Mouse (Mus musculus): ENCODE data around the gene Rhbdd3. TPM values are rescaled to one million over a fixed set of nuclear protein-coding genes. Genes with fewer than 3 reads are reported as not detected.
A peak's percentile ranks its signal among the peaks of the same experiment; 100 is the strongest.
"Not testable (repeated sequence)": the region's sequence is repeated elsewhere in the genome, so short reads cannot be mapped to it uniquely, and the experiment has no call there.

The Rhbdd3 gene
- polyA plus RNA-seq, 1 experiment: 22.1 TPM

DNA sequence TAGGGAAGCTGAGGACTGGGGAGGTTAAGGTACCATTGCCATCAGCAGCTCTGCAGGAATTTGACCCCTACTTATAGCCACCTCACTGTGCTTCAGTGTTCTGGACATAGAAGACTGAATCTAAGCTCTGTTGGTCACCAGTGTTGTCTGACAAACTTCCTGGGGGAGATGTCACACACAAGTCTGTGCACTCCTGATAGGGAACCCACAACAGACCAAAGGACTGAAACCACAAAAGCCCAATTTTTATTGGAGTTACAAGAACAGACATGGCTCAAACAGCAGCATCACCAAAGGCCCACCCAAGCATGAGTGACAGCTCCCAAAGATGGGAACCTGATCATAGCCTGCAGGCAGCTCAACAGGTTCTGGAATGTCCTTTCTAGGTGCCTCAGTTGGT, 31.7 kb upstream of the Rhbdd3 start:
- Histone ChIP-seq H3K36me3 (ENCODE audit: control insufficient read depth, insufficient read depth, low read length) (peaks cover 34% of the 10 kb centered on the region), H3K4me3 (ENCODE audit: low read depth, low read length) (no peak overlapping the region), H3K27me3 (ENCODE audit: control insufficient read depth, insufficient read depth, low read length) (no peaks in the 10 kb centered on the region), H3K4me1 (ENCODE audit: control insufficient read depth, insufficient read depth, insufficient read length, low read length) (peaks cover 18% of the 10 kb centered on the region), H3K27ac (ENCODE audit: insufficient read depth, low read depth, low read length) (no peak overlapping the region)
- no peak for TF ChIP-seq CTCF (IDR thresholded peaks at IDR 0.05; ENCODE audit: extremely low read depth, insufficient read length, insufficient replicate concordance, low read depth, low read length)
- TF ChIP-seq POLR2A (IDR thresholded peaks at IDR 0.05; ENCODE audit: low read depth, low read length): no peak

DNA sequence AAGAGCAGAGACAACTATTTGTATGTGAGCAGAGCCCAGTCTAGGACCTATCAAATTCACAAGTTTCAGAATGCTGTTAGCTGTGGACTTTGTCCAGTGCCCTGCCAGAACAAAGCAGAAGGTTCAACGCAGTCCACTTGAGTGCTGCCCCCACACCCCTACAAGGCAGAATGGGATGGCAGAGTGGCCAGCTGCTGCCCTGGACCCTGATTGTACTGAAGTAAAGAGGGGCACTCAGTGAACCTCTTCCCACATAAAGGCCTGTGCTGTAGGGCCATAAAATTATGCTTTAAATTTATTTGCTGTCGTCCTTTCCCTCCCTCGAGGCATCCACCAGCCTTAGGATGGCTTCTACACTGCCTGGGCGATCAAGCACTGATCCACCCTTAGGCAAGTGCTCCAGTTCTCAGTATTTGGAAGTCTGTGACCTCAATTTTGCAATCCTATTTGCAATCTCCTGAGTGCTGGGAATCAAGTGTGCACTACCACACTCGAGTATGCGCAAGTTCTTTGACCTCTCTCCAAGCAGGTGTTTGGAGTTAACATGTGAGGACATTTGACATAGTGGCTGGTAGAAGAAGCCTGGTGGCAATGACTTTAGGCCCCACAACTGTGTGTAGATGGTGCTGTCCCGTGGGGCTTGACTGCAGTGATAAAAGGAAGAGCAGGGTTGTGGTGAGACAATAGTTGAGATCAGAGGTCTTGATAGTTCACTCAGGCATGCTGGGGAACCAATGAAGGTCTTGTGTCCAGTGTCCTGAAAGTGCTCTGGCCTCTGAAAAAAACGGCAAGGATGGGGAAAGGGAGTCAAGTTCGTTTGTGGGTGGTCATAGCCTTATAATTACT, 30.4 kb upstream of the Rhbdd3 start:
- Histone ChIP-seq H3K4me3 (ENCODE audit: low read depth, low read length) (no peak overlapping the region), H3K27me3 (ENCODE audit: control insufficient read depth, insufficient read depth, low read length) (no peaks in the 10 kb centered on the region), H3K27ac (ENCODE audit: insufficient read depth, low read depth, low read length) (no peak overlapping the region), H3K36me3 (ENCODE audit: control insufficient read depth, insufficient read depth, low read length) (peaks cover 46% of the 10 kb centered on the region), H3K4me1 (ENCODE audit: control insufficient read depth, insufficient read depth, insufficient read length, low read length) (peaks cover 9% of the 10 kb centered on the region)
- WGBS: 52% methylated on average over 9 of the region's 9 CpGs
- TF ChIP-seq CTCF (IDR thresholded peaks at IDR 0.05; ENCODE audit: extremely low read depth, insufficient read length, insufficient replicate concordance, low read depth, low read length) (no peak), POLR2A (IDR thresholded peaks at IDR 0.05; ENCODE audit: low read depth, low read length) (no peak)

DNA sequence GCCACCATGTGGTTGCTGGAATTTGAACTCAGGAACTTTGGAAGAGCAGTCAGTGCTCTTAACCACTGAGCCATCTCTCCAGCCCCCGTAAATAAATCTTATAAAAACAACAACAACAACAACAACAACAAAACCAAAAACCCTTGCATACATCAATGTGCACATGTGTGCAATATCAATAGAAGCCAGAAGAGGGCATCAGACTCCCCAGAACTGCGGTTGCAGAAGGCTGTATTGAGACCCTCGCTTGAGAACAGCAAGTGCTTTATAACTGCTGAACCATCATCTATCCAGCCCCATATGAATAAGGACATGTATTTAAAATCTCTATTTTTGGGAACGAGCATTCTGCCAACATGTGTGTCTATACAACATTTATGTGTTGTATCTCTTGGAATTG, 23.8 kb upstream of the Rhbdd3 start:
- Histone ChIP-seq H3K27ac (ENCODE audit: insufficient read depth, low read depth, low read length) (no peak overlapping the region), H3K4me3 (ENCODE audit: low read depth, low read length) (no peak overlapping the region), H3K4me1 (ENCODE audit: control insufficient read depth, insufficient read depth, insufficient read length, low read length) (no peaks in the 10 kb centered on the region), H3K36me3 (ENCODE audit: control insufficient read depth, insufficient read depth, low read length) (peaks cover 69% of the 10 kb centered on the region), H3K27me3 (ENCODE audit: control insufficient read depth, insufficient read depth, low read length) (no peaks in the 10 kb centered on the region)
- TF ChIP-seq CTCF (IDR thresholded peaks at IDR 0.05; ENCODE audit: extremely low read depth, insufficient read length, insufficient replicate concordance, low read depth, low read length) (no peak; the same call in 1 of the 2 replicates), POLR2A (IDR thresholded peaks at IDR 0.05; ENCODE audit: low read depth, low read length) (no peak)
- WGBS: 63% methylated on average over 4 of the region's 4 CpGs

DNA sequence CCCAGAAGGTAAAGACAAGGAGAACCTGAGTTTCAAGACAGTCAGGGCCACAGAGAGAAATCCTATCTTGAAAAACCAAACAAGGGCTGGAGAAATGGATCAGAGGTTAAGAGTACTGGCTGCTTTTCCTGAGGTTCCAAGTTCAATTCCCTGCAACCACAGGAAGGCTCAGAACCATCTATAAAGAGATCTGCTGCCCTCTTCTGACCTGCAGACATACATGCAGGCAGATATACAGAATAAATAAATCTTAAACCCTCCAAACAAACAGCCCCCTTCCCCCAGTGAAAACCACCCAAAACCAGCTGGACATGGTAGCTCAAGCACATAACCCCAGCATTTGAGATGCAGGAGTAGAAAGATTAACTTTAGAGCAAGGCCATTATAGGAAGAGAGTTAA, 23.0 kb upstream of the Rhbdd3 start:
- Histone ChIP-seq H3K27me3 (ENCODE audit: control insufficient read depth, insufficient read depth, low read length) (no peaks in the 10 kb centered on the region), H3K4me1 (ENCODE audit: control insufficient read depth, insufficient read depth, insufficient read length, low read length) (no peaks in the 10 kb centered on the region), H3K36me3 (ENCODE audit: control insufficient read depth, insufficient read depth, low read length) (peaks cover 68% of the 10 kb centered on the region), H3K27ac (ENCODE audit: insufficient read depth, low read depth, low read length) (no peak overlapping the region), H3K4me3 (ENCODE audit: low read depth, low read length) (no peak overlapping the region)
- TF ChIP-seq CTCF (IDR thresholded peaks at IDR 0.05; ENCODE audit: extremely low read depth, insufficient read length, insufficient replicate concordance, low read depth, low read length) (no peak), POLR2A (IDR thresholded peaks at IDR 0.05; ENCODE audit: low read depth, low read length) (no peak)

DNA sequence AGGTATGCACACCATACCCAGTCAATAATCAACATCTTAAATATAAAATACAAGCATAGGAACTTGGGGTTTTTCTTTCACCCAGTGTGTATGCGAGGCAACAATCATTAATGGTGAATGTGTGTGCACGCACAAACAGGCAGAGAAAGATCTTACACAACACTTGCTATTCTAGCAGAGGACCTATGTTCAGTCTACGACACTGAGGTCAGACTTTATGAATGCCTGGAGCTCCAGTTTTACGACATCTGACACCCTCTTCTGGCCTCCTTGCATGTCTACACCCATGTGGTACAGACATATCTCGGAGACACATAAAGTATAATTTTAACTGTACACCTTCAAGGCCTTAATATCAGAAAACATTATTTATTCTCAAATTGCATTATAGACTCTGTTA, 21.9 kb upstream of the Rhbdd3 start:
- peaks cover 64% of the 10 kb centered on the region for H3K36me3 ChIP-seq (ENCODE audit: control insufficient read depth, insufficient read depth, low read length)
- not testable (repeated sequence) for H3K27me3 ChIP-seq (ENCODE audit: control insufficient read depth, insufficient read depth, low read length); H3K27ac ChIP-seq (ENCODE audit: insufficient read depth, low read depth, low read length); H3K4me1 ChIP-seq (ENCODE audit: control insufficient read depth, insufficient read depth, insufficient read length, low read length); H3K4me3 ChIP-seq (ENCODE audit: low read depth, low read length)
- 82% methylated on average over 4 of the region's 5 CpGs for WGBS

DNA sequence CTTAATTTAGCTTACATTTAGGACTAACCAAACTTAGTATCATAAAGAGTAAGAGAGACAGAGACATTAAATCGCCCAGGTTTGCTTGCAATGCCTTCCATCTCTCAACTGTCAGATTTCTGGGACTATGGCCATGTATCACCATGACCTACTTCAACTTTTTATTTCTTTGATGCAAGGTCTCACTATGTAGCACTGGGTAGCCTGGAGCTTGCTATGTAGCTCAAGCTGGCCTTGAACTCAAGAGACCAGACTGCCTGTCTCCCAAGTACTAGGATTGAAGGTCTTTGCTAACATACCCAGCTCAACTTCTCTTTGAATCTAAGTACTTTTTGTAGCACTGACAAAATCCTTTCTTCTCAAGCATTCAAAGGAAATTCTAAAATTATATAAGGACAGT, 9.6 kb upstream of the Rhbdd3 start:
- Histone ChIP-seq H3K36me3 (ENCODE audit: control insufficient read depth, insufficient read depth, low read length) (peaks cover 63% of the 10 kb centered on the region), H3K27ac (ENCODE audit: insufficient read depth, low read depth, low read length) (no peak overlapping the region)
- WGBS: 79% methylated on average over 1 of the region's 1 CpGs

DNA sequence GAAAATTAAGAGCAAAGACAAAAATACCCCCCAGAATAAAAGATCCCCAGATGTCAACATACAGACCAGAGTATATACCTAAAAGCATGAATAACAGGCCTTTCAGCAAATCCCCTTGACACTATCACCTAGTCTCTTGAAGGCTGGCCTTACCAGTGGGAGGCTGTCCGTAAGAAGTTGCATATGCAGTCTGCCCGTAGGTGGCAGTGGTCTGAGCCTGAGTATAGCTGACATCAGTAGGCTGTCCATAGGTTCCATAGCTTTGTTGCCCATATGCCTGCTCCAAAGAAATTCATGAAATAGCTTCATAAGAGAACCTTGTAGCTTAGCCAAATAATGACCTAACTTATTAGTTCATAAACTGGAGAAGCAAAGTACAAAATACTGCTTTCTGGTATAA, 7.0 kb upstream of the Rhbdd3 start:
- Histone ChIP-seq H3K4me1 (ENCODE audit: control insufficient read depth, insufficient read depth, insufficient read length, low read length) (no peaks in the 10 kb centered on the region), H3K4me3 (ENCODE audit: low read depth, low read length) (no peak overlapping the region), H3K27ac (ENCODE audit: insufficient read depth, low read depth, low read length) (no peak overlapping the region), H3K36me3 (ENCODE audit: control insufficient read depth, insufficient read depth, low read length) (peaks cover 42% of the 10 kb centered on the region), H3K27me3 (ENCODE audit: control insufficient read depth, insufficient read depth, low read length) (no peaks in the 10 kb centered on the region)
- TF ChIP-seq POLR2A (IDR thresholded peaks at IDR 0.05; ENCODE audit: low read depth, low read length) (no peak), CTCF (IDR thresholded peaks at IDR 0.05; ENCODE audit: extremely low read depth, insufficient read length, insufficient replicate concordance, low read depth, low read length) (peak; percentile 21; the same call in 1 of the 2 replicates)
- 30% methylated on average over 2 of the region's 2 CpGs for WGBS

More for the DNA sequence above, 9.6 kb upstream of the Rhbdd3 start:
- Histone ChIP-seq H3K4me3 (ENCODE audit: low read depth, low read length) (no peak overlapping the region), H3K4me1 (ENCODE audit: control insufficient read depth, insufficient read depth, insufficient read length, low read length) (no peaks in the 10 kb centered on the region), H3K27me3 (ENCODE audit: control insufficient read depth, insufficient read depth, low read length) (no peaks in the 10 kb centered on the region)
- TF ChIP-seq POLR2A (IDR thresholded peaks at IDR 0.05; ENCODE audit: low read depth, low read length): no peak
- TF ChIP-seq CTCF (IDR thresholded peaks at IDR 0.05; ENCODE audit: extremely low read depth, insufficient read length, insufficient replicate concordance, low read depth, low read length): no peak

Data from small intestine, adult 2 months (tissue).